Mouse (Mus musculus) frontal cortex, postnatal 36 days (tissue): ENCODE measurements at regions not wholly inside any gene's neighbourhood (a gene's known extent, or its start where the extent isn't known, plus 50 kb on each side); places are given as distances from the start of the nearest gene placed in this dataset.
A peak's percentile ranks its signal among the peaks of the same experiment; 100 is the strongest.
"Not testable (repeated sequence)": the region's sequence is repeated elsewhere in the genome, so short reads cannot be mapped to it uniquely, and the experiment has no call there.

Experiments
- DNase-seq, 2 experiments: peaks; one replicate each; pipeline ENCODE4 v3.0.0; 2022; ENCODE audit warnings: low spot score in 2 of 2

- no peak for DNase-seq
Observed at GRCm38 (mm10) chr3:31508471-31508870, 198.3 kb upstream of the Slc7a14 start.

- peak in 1 of 2 experiments; percentile 7 for DNase-seq
Observed at GRCm38 (mm10) chr3:31499201-31499968, 189.2 kb upstream of the Slc7a14 start.

- DNase-seq = peak in 1 of 2 experiments; percentile 2
Observed at GRCm38 (mm10) chr3:31495287-31495686, 185.1 kb upstream of the Slc7a14 start.

GRCm38 (mm10) chr3:31494706-31495105 lies 184.5 kb upstream of the Slc7a14 start:
- DNase-seq = no peak

- not testable (repeated sequence) for DNase-seq
Observed at GRCm38 (mm10) chr3:31491736-31492135, 181.6 kb upstream of the Slc7a14 start.

GRCm38 (mm10) chr3:31487596-31487995 lies 177.4 kb upstream of the Slc7a14 start:
- DNase-seq = no peak

GRCm38 (mm10) chr3:31481964-31482363 lies 171.8 kb upstream of the Slc7a14 start:
- DNase-seq = no peak

- no peak for DNase-seq
Observed at GRCm38 (mm10) chr3:31467882-31468281, 157.7 kb upstream of the Slc7a14 start.

GRCm38 (mm10) chr3:31464260-31464659 lies 154.1 kb upstream of the Slc7a14 start:
- peak in 1 of 2 experiments; percentile 6 for DNase-seq

GRCm38 (mm10) chr3:31459456-31459855 lies 149.3 kb upstream of the Slc7a14 start:
- peak in 1 of 2 experiments; percentile 21 for DNase-seq

- peak in 1 of 2 experiments; percentile 6 for DNase-seq
Observed at GRCm38 (mm10) chr3:31457938-31458337, 147.8 kb upstream of the Slc7a14 start.

GRCm38 (mm10) chr3:31455031-31455430 lies 144.9 kb upstream of the Slc7a14 start:
- no peak for DNase-seq

GRCm38 (mm10) chr3:31444861-31445260 lies 134.7 kb upstream of the Slc7a14 start:
- no peak for DNase-seq

GRCm38 (mm10) chr3:31444311-31444710 lies 134.1 kb upstream of the Slc7a14 start:
- DNase-seq = no peak

- no peak for DNase-seq
Observed at GRCm38 (mm10) chr3:31443894-31444293, 133.7 kb upstream of the Slc7a14 start.

GRCm38 (mm10) chr3:31440282-31440681 lies 130.1 kb upstream of the Slc7a14 start:
- no peak for DNase-seq

GRCm38 (mm10) chr3:31437970-31438369 lies 127.8 kb upstream of the Slc7a14 start:
- peak; percentile 10 to 23 for DNase-seq

- no peak for DNase-seq
Observed at GRCm38 (mm10) chr3:31435204-31435963, 125.2 kb upstream of the Slc7a14 start.

- DNase-seq = peak in 1 of 2 experiments; percentile 2
Observed at GRCm38 (mm10) chr3:31433201-31433600, 123.0 kb upstream of the Slc7a14 start.

GRCm38 (mm10) chr3:31423517-31423916 lies 113.3 kb upstream of the Slc7a14 start:
- DNase-seq = no peak

GRCm38 (mm10) chr3:31408802-31409201 lies 98.6 kb upstream of the Slc7a14 start:
- no peak for DNase-seq

- no peak for DNase-seq
Observed at GRCm38 (mm10) chr3:31405880-31406279, 95.7 kb upstream of the Slc7a14 start.

GRCm38 (mm10) chr3:31399136-31399535 lies 89.0 kb upstream of the Slc7a14 start:
- no peak for DNase-seq
